In genomic region chr7:45771101-45771500, GRCm38 (mm10) we compare ENCODE assay signal across 1 mouse cellular context.
TF ChIP-seq lines count a peak whose summit lies in the region.

No protein-coding gene starts in this region.

TF ChIP-seq in CH12.LX, 34 proteins besides CTCF, POLR2A, EP300 and RAD21 (continued from another document):
- TF ChIP-seq IRF4 (IDR thresholded peaks at IDR 0.05; ENCODE audit: low read depth, low read length) = peak; percentile 42; the same call in 1 of the 2 replicates
- TF ChIP-seq ETS1 (conservative IDR thresholded peaks at IDR 0.05; ENCODE audit: low read depth, low read length) = peak; percentile 65
- TF ChIP-seq USF1 (IDR thresholded peaks at IDR 0.05; ENCODE audit: low read depth, low read length) = no peak
- TF ChIP-seq SMC3 (IDR thresholded peaks at IDR 0.05; ENCODE audit: low read depth, low read length) = no peak
- no peak for TF ChIP-seq ELF1 (IDR thresholded peaks at IDR 0.05; ENCODE audit: low read depth, low read length)
- 0 out of 2 replicates have a peak, but pooled peaks have one; percentile 6 for TF ChIP-seq MAX (IDR thresholded peaks at IDR 0.05; ENCODE audit: low read length)
- peak; percentile 85 for TF ChIP-seq BHLHE40 (IDR thresholded peaks at IDR 0.05; ENCODE audit: low read depth, low read length)
- no peak for TF ChIP-seq ZC3H11A (IDR thresholded peaks at IDR 0.05; ENCODE audit: low read depth, low read length)
- TF ChIP-seq POLR2AphosphoS2 (IDR thresholded peaks at IDR 0.05; ENCODE audit: low read depth, low read length) = no peak
- no peak for TF ChIP-seq E2F4 (IDR thresholded peaks at IDR 0.05; ENCODE audit: insufficient replicate concordance, low read depth, low read length)
- TF ChIP-seq TCF12 (IDR thresholded peaks at IDR 0.05; ENCODE audit: low read depth, low read length) = 0 out of 2 replicates have a peak, but pooled peaks have one; percentile 6
- no peak for TF ChIP-seq NELFE (IDR thresholded peaks at IDR 0.05; ENCODE audit: low read depth, low read length)
